Mouse (Mus musculus) brain, embryonic 14.5 days (tissue): Measurements from ENCODE around the gene Exd1. TPM values are rescaled to one million over a fixed set of nuclear protein-coding genes. Genes with fewer than 3 reads are reported as not detected.

Experiments used
- DNase-seq: peaks from one replicate; pipeline ENCODE4 v3.0.0-alpha.2; 2011; ENCODE audit warnings: low read depth
- CTCF ChIP-seq: fragments of 200-500 bp; IDR thresholded peaks from 2 replicates; pipeline ENCODE4 v1.5.1; 2012; ENCODE audit warnings: inconsistent platforms, mild to moderate bottlenecking, moderate library complexity, borderline replicate concordance; ENCODE audit not compliant: insufficient read depth, insufficient read length; ENCODE audit errors: extremely low read depth
- POLR2A ChIP-seq: fragments of 200-500 bp; IDR thresholded peaks from 2 replicates; pipeline ENCODE4 v1.6.1; 2012; ENCODE audit warnings: mild to moderate bottlenecking, inconsistent platforms, borderline replicate concordance; ENCODE audit not compliant: poor library complexity, insufficient read depth, insufficient read length, severe bottlenecking; ENCODE audit errors: extremely low read depth
- polyA plus RNA-seq: library from polyadenylated mRNA; depleted of rRNA; stranded (reverse); fragments of >200 nt; gene quantifications from 2 replicates; pipeline ENCODE4 v1.2.3, GENCODE M21; 2012

Gene Exd1
- polyA plus RNA-seq, 1 experiment = 0.44 TPM

- TF ChIP-seq CTCF = no peak
- TF ChIP-seq POLR2A = no peak
- no peak for DNase-seq
Observed at GRCm38 (mm10) chr2:119566182-119566855, 18.9 kb upstream of the Exd1 start.

DNA sequence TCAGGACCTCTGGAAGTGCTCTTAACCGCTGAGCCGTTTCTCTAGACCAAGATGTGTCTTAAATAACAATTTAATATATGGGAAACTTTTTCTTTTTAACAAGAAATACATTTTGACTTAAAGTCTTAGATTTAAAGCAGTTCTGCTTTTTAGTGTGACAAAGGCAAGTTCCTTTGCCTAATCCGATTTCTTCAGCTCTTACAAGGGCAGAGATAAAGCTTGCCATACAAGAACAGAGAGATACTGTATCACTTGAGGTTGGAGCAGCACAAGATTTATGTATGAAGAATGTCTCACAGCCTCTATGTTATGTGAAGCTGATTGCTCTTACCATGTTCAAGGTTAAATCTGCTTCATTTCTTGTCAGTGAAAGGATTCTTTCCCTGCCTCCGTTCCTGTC is 17.9 kb upstream of the Exd1 start:
- TF ChIP-seq POLR2A (no peak), CTCF (no peak)
- no peak for DNase-seq

DNA sequence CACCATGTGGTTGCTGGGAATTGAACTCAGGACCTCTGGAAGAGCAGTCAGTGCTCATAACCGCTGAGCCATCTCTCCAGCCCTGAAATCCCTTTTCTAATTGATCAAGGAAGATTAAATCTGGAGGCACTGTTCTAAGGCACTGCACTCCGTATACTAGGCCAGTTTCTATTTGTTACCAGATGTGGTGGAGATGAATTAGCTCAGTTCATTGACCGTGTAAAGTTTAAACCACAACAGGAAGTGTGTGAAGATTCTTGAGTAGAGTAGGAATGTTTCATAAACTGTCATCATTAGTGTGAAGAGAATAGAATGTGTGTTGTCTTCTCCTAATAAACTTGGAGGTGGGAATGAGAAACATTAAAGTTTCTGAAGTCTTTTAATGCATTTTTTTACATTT is 14.4 kb upstream of the Exd1 start:
- TF ChIP-seq POLR2A (no peak), CTCF (no peak)
- DNase-seq = no peak

DNA sequence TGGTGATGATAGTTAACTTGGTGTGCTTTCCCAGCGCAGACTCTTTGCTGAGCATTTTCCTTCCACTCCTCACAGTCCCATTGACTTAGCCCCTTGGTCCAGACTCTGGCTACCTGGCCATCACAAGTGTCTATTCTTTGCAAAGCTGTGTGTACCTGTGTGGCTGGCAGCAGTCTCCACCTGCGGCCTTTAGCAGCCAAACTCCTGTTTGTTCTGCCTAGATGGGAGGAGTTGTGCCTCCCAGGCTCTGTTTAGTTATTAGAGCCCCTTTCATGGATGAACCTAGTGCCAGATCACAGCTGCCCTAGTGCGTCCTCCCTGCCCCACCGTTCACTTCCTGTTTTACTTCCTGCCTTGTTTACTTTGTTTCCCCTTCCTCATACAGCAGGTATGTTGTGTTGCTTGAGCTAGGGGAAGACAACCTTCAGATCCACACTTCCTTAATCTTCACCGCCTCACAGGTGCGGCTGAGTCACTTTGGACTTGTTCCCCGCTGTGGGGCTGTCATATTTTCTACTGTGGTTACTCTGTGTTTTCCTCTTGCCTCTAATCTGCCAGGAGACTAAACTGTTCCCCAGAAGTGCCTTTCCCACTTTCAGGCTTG is 11.4 kb upstream of the Exd1 start:
- no peak for DNase-seq
- TF ChIP-seq POLR2A = no peak
- no peak for TF ChIP-seq CTCF

GRCm38 (mm10) chr2:119558039-119558438 is 10.6 kb upstream of the Exd1 start:
- TF ChIP-seq POLR2A (no peak), CTCF (no peak)
- no peak for DNase-seq

GRCm38 (mm10) chr2:119549678-119550077 is 2.3 kb upstream of the Exd1 start:
- no peak for DNase-seq
- no peak for TF ChIP-seq POLR2A
- TF ChIP-seq CTCF = no peak

GRCm38 (mm10) chr2:119548691-119549090 is 1.3 kb upstream of the Exd1 start:
- DNase-seq = no peak
- TF ChIP-seq CTCF (no peak), POLR2A (no peak)

DNA sequence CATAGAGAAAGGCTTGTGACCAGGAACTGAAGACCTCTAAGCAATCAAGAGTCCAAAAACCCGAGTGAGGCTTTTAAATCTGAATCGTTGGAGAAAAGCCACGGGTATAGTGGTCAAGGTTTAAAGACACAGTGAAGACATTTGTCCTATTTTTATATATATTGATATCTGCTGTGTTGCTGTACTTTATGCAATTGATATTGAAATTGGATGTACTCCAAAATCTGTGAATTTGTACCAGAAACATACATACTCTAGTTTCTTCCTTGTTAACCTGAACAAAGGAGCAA is 889 bp upstream of the Exd1 start:
- DNase-seq = no peak
- no peak for TF ChIP-seq CTCF
- TF ChIP-seq POLR2A = no peak

GRCm38 (mm10) chr2:119546848-119547521 is 442 bp downstream of the Exd1 start:
- TF ChIP-seq POLR2A = no peak
- peak; percentile 77 for TF ChIP-seq CTCF
- peak; percentile 73 for DNase-seq

- DNase-seq = no peak
- no peak for TF ChIP-seq POLR2A
Observed at GRCm38 (mm10) chr2:119543656-119544055, 3.8 kb downstream of the Exd1 start.

- TF ChIP-seq POLR2A (no peak), CTCF (peak; percentile 64; the same call in 1 of the 2 replicates)
- DNase-seq = peak; percentile 73
Observed at GRCm38 (mm10) chr2:119542106-119542505, 5.3 kb downstream of the Exd1 start.

DNA sequence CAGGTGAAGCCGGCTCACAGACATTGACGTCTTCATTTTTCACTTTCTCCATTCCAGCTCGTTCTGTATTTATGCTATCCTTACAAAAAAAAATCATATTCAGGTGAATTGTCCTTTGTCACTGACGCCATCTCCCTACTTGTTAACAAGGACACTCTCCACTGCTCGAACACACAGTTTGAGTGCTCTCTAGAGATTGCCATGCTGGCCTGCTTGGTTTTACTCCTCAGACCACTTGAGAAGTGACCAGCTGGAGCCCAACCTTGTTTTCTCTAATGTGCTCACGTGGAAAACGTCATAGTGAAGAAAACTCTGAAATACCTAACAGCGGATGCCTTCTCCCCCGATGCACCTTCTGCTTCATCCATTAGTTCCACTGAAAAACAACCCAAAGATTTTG is 8.6 kb downstream of the Exd1 start:
- TF ChIP-seq CTCF = no peak
- TF ChIP-seq POLR2A = no peak
- DNase-seq = no peak

GRCm38 (mm10) chr2:119525422-119525821 is 22.0 kb downstream of the Exd1 start:
- no peak for DNase-seq
- no peak for TF ChIP-seq CTCF
- TF ChIP-seq POLR2A = no peak
